Mouse (Mus musculus) fibroblast of lung, adult 2 months (primary cell): ENCODE measurements at regions not wholly inside any gene's neighbourhood (a gene's known extent, or its start where the extent isn't known, plus 50 kb on each side); places are given as distances from the start of the nearest gene placed in this dataset.

ENCODE experiments used
- DNase-seq: peaks from one replicate; pipeline ENCODE4 v3.0.0-alpha.2; 2011; ENCODE audit warnings: low read depth

DNA sequence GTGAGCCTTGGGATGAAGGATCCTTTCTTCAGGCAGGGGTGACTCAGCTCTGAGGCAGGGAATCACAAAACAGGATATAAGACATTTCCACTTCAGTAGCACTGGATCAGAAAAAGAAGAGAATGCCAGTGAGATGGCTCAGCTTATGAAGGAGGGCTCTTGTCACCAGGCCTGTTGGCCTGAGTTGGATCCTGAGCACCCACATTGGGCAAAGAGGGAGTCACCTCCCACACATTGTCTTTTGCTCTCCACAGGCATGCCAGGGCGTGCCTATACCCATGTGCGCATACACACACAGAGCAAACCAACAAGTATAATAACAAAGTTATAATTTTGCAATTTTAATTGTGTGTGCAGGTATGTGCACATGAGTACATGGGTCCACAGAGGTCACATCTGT lies 52.6 kb upstream of the Tbx3 start:
- no peak for DNase-seq

DNA sequence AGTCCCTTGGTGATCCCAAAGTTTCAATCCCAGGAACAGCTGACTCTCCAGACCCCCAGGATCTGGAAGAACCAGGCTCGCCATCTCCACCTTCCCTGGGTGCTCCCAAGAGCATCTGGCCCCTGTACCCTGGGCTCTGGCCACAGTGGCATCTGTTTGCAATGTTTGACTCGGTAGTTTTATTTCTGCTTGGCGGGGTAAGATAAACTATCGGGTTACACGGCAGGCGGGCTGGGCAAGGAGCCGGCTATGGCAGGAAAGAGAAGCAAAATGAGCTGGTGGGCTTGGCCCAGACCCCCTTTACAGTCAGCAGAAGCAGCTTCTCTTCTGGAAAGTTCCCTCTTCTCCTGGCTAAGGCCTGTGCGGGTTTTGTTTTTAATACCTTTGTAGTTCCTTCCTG lies 50.6 kb upstream of the Tbx3 start:
- DNase-seq, result no peak
